Mouse (Mus musculus): ENCODE results near the gene Skor1. TPM values are rescaled to one million over a fixed set of nuclear protein-coding genes. Genes with fewer than 3 reads are reported as not detected.

The Skor1 gene
- total and polyA plus RNA-seq, 2 experiments from 2014 or later, result 9.2 to 36.3 TPM

DNA sequence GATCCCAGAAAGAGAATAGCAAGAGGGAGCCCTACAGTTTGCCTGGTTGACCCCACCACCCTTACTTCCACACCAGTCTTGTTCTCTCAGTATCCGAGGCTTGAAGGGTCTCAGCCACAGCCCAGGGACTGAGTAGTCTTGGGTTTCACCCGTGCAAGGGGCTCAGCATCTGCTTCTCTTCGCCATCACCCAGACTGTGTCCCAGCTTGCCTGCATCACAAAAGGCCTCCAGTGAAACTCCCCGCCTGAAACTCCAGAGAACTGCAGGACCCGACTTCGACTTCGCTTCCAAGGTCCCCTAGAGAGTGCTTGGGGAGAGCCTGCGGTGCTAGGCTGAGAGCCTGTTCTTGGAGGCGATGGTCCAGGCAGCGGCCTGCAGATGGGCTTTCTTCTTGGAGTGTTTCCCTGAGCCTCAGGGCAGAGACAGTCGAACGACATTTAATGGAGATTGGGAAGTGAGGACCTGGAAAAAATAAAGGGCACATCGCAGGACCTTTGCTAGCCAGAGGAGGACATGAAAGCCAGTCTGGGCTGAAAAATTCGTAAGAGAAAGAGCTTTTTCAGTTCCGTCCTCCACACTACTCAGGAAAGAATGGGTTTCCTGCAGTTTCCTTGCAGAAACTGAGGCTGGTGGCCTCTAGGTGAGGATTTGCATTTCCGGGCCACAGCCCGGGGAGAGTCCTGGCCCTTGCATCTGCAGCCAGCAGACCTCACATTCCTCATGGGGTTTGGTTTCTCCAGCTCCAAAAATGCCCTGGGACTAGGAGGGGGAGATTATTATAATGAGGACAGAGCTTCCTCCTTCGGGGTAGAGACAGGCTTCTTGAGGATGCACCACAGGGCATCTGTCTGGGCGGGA lies 11.8 kb downstream of the Skor1 start:
- Histone ChIP-seq H3K27me3 (ENCODE audit: insufficient read depth, low read length) (peaks cover 74% of the 10 kb centered on the region), H3K9ac (replicated peaks; ENCODE audit: low read length) (no peak overlapping the region), H3K4me2 (ENCODE audit: low read depth, low read length) (no peak overlapping the region), H3K9me3 (ENCODE audit: low read length) (no peaks in the 10 kb centered on the region), H3K27ac (no peak overlapping the region), H3K36me3 (ENCODE audit: insufficient read depth, low read length) (no peaks in the 10 kb centered on the region), H3K4me3 (ENCODE audit: low read length) (no peak overlapping the region), H3K4me1 (ENCODE audit: insufficient read depth, low read length) (peaks cover 17% of the 10 kb centered on the region; the same call in 1 of the 2 replicates)
- DNase-seq (ENCODE audit: low spot score), result no peak
- 8% methylated on average over 19 of the region's 19 CpGs for WGBS
- ATAC-seq, result no peak
- TF ChIP-seq CTCF (IDR thresholded peaks at IDR 0.05; ENCODE audit: low read depth), result no peak

DNA sequence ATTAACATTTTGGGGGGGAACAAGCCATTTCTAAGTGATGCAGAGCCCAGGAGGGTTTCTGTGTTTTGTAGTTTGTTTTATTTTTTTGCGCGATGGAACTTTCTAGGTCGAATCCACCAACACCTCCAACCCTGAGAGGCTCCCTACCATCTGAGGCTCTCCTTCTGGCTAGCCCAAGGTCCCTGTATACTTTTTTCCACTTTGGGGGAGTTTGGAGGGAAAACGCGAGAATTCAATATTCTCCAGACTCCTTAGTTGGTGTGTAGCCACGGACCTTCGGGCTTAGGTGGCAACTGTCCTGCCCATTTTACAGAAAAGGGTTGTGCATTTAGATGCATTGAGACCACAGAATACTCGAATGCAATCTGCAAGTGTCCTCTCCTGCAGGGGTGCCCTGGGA lies 12.5 kb downstream of the Skor1 start:
- no peak for ATAC-seq
- no peak for TF ChIP-seq CTCF (IDR thresholded peaks at IDR 0.05; ENCODE audit: low read depth)

DNA sequence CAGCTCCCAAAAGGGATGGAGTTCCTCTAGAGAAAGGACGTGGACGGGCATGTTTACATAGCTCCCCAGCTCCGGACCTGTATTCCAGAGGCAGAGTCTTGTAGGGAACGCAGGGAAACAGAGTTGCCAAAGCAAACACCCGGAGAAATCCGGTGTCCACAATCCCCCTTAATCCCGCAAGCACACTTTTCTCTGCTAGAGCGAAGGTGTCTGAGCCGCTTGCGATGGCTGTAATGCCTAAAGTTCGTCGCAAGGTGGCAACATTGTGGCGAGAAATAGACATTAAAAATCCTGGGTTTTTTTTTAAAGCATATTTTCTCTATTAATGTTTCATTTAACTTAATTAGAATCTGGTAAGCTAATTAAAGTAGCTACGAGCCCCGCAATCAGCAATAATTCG lies 13.0 kb downstream of the Skor1 start:
- Histone ChIP-seq H3K36me3 (ENCODE audit: insufficient read depth, low read length) (no peaks in the 10 kb centered on the region), H3K27ac (no peak overlapping the region), H3K27me3 (ENCODE audit: insufficient read depth, low read length) (peaks cover 62% of the 10 kb centered on the region), H3K4me2 (ENCODE audit: low read depth, low read length) (peak overlapping the region; percentile 55), H3K9ac (replicated peaks; ENCODE audit: low read length) (no peak overlapping the region), H3K4me1 (ENCODE audit: insufficient read depth, low read length) (peaks cover 17% of the 10 kb centered on the region; the same call in 1 of the 2 replicates), H3K4me3 (ENCODE audit: low read length) (peak overlapping the region; percentile 31), H3K9me3 (ENCODE audit: low read length) (no peaks in the 10 kb centered on the region)
- no peak for ATAC-seq
- TF ChIP-seq CTCF (IDR thresholded peaks at IDR 0.05; ENCODE audit: low read depth), result peak; percentile 82
- WGBS, result under 1% methylated on average over 16 of the region's 16 CpGs
- DNase-seq (ENCODE audit: low spot score), result peak; percentile 81

More for the DNA sequence above, 12.5 kb downstream of the Skor1 start:
- 7% methylated on average over 8 of the region's 8 CpGs for WGBS
- no peaks in the 10 kb centered on the region for H3K9me3 ChIP-seq (ENCODE audit: low read length)
- no peak overlapping the region for H3K4me2 ChIP-seq (ENCODE audit: low read depth, low read length)
- no peak for DNase-seq (ENCODE audit: low spot score)
- H3K4me1 ChIP-seq (ENCODE audit: insufficient read depth, low read length), result peaks cover 17% of the 10 kb centered on the region; the same call in 1 of the 2 replicates
- no peaks in the 10 kb centered on the region for H3K36me3 ChIP-seq (ENCODE audit: insufficient read depth, low read length)
- peaks cover 67% of the 10 kb centered on the region for H3K27me3 ChIP-seq (ENCODE audit: insufficient read depth, low read length)
- no peak overlapping the region for H3K9ac ChIP-seq (replicated peaks; ENCODE audit: low read length)
- H3K27ac ChIP-seq, result no peak overlapping the region
- no peak overlapping the region for H3K4me3 ChIP-seq (ENCODE audit: low read length)

DNA sequence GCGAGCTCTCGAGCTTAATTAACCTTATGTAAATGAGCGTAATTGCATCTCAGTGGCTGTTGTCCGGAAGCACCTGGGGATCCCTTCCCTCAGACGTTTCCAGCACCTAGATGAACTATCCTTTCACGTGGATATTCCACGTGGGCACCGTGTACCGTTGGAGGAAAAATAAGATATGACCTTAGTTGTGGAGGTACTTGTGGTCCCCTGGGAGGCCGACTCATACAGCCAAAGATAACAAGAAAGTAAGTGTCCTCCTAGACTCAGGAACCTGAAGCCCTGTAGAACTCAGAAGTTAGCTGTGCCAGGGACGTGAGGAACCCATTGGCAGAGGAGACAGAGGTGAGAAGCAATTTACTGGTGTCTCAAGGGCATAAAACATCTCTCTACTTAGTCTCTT lies 13.4 kb downstream of the Skor1 start:
- no peaks in the 10 kb centered on the region for H3K36me3 ChIP-seq (ENCODE audit: insufficient read depth, low read length)
- H3K27ac ChIP-seq, result no peak overlapping the region
- peak overlapping the region; percentile 31 for H3K4me3 ChIP-seq (ENCODE audit: low read length)
- peak overlapping the region; percentile 55 for H3K4me2 ChIP-seq (ENCODE audit: low read depth, low read length)
- no peak for ATAC-seq
- no peaks in the 10 kb centered on the region for H3K9me3 ChIP-seq (ENCODE audit: low read length)
- no peak for DNase-seq (ENCODE audit: low spot score)
- H3K27me3 ChIP-seq (ENCODE audit: insufficient read depth, low read length), result peaks cover 58% of the 10 kb centered on the region
- H3K9ac ChIP-seq (replicated peaks; ENCODE audit: low read length), result no peak overlapping the region
- TF ChIP-seq CTCF (IDR thresholded peaks at IDR 0.05; ENCODE audit: low read depth), result no peak
- peaks cover 17% of the 10 kb centered on the region; the same call in 1 of the 2 replicates for H3K4me1 ChIP-seq (ENCODE audit: insufficient read depth, low read length)
- WGBS, result 3% methylated on average over 11 of the region's 11 CpGs

DNA sequence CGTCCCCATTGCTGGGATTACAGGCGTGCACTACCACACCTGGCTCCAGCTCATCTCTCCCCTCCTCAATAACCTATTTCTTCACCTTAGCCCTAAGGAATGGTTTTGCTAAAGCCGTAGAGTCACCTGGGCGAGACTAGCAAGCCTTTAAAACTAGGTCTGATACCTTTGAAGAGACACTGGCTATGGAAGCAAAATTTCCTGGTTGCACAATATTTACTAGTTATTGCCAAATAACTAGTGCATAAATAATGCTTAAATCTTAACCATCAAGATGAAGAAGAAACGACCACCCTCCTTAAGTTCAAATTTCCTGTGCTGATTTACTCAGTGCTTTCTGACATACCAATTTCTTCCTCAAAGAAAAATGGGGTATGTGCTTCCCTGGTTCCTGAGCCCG lies 15.1 kb downstream of the Skor1 start:
- no peaks in the 10 kb centered on the region for H3K9me3 ChIP-seq (ENCODE audit: low read length)
- ATAC-seq (no peak), DNase-seq (ENCODE audit: low spot score) (no peak)
- 15% methylated on average over 6 of the region's 6 CpGs for WGBS
- peak overlapping the region; percentile 65 for H3K9ac ChIP-seq (replicated peaks; ENCODE audit: low read length)
- no peak overlapping the region for H3K27ac ChIP-seq
- no peaks in the 10 kb centered on the region for H3K36me3 ChIP-seq (ENCODE audit: insufficient read depth, low read length)
- peaks cover 43% of the 10 kb centered on the region for H3K27me3 ChIP-seq (ENCODE audit: insufficient read depth, low read length)
- H3K4me1 ChIP-seq (ENCODE audit: insufficient read depth, low read length), result peaks cover 15% of the 10 kb centered on the region; the same call in 1 of the 2 replicates
- peak overlapping the region; percentile 63 for H3K4me3 ChIP-seq (ENCODE audit: low read length)
- TF ChIP-seq CTCF (IDR thresholded peaks at IDR 0.05; ENCODE audit: low read depth), result no peak
- H3K4me2 ChIP-seq (ENCODE audit: low read depth, low read length), result peak overlapping the region; percentile 87

DNA sequence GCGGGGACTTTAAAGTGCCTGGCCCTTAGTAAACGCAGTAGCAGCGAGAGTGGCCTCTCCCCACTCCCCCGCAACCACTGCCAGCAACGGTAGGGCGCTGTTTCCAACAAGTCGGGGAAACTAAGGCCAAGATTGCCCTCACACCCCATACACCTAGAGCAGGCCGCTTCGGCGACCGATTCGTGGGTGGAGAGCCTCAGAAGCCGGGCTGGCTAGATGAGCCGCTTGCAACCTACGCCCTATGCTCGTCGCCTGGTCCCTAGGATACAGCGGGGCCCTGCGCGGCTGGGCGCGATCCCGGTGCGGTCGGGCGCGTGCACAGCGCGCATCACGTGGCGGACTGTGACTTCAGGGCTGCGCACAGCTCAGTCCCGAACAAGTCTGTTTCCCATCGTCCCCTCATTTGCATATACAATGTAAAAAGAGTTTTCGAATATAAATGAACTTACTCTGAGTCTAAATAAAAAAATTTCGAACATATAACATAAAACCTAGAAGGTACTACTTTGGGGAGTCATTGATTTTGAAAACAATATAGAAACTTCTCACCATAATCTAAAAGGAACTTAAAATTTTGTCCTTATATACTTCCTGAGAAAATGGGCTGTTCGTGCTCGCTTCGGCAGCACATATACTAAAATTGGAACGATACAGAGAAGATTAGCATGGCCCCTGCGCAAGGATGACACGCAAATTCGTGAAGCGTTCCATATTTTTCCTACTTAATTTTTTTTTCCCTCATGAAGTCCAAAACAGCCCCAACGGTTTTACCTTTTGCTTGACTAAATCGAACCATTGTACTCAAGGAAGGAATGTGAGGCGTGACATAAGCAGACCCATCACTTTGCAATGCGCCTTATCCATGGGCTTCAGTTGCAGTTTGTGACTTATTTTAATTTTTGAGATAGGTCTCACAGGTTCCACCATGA lies 15.8 kb downstream of the Skor1 start:
- peak; percentile 96 for DNase-seq (ENCODE audit: low spot score)
- Histone ChIP-seq H3K4me3 (ENCODE audit: low read length) (peak overlapping the region; percentile 63), H3K4me1 (ENCODE audit: insufficient read depth, low read length) (peaks cover 12% of the 10 kb centered on the region; the same call in 1 of the 2 replicates), H3K4me2 (ENCODE audit: low read depth, low read length) (peak overlapping the region; percentile 87), H3K27me3 (ENCODE audit: insufficient read depth, low read length) (peaks cover 36% of the 10 kb centered on the region), H3K27ac (peak overlapping the region; percentile 90), H3K9ac (replicated peaks; ENCODE audit: low read length) (peak overlapping the region; percentile 65), H3K9me3 (ENCODE audit: low read length) (no peaks in the 10 kb centered on the region), H3K36me3 (ENCODE audit: insufficient read depth, low read length) (no peaks in the 10 kb centered on the region)
- 2% methylated on average over 48 of the region's 48 CpGs for WGBS
- TF ChIP-seq CTCF (IDR thresholded peaks at IDR 0.05; ENCODE audit: low read depth), result 0 out of 2 replicates have a peak, but pooled peaks have one; percentile 4
- peak; percentile 98 for ATAC-seq

Measured in hindbrain, postnatal 0 days (tissue).